ENCODE assay signal across 14 mouse cellular contexts in the genomic region with DNA sequence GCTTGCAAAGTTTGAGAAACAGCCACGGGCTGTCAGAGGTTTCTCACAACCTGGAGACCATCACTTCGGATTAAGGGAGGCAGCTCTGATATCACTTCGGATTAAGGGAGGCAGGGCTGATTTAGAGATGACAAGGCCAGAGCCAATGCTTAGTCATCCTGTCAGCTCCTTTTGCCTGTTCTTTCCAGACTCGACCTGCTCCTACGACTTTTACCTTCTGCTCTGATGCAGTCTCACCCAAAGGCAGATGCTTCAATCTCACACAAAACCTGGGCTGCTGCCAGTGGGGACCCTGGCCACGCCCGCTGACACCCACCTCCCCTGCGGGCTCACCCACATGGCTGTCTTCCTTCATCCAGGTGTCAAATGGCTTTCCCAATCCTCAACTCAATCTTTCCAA. TPM values are rescaled to one million over a fixed set of nuclear protein-coding genes. Genes with fewer than 3 reads are reported as not detected.
DNase-seq lines count a peak whose midpoint lies in the region; ATAC-seq and TF ChIP-seq lines count a peak whose summit lies in the region.
"Had no signal": no experiment of that assay in that cellular context is flagged by ENCODE, and none has a peak within 500 bp of the region (broad histone marks: within the 10 kb centered on the region; RNA-seq: fewer than 3 reads in every experiment).

No protein-coding gene starts in this region.

- DNase-seq in heart, adult 18-20 months = no peak
- DNase-seq in lung, postnatal 14 days = no peak
- DNase-seq in left cerebral cortex, adult 11 months (ENCODE audit: low spot score) = no peak
- DNase-seq in layer of hippocampus, adult 18-20 months (ENCODE audit: low spot score in 2 of 2) = no peak
- DNase-seq: cerebellum, adult 9-11 months; liver; thymus, postnatal 14 days had no signal

- no peak overlapping the region for H3K4me3 ChIP-seq in heart, embryonic 11.5 days (ENCODE audit: low read depth, low read length)
- no peak overlapping the region for H3K4me3 ChIP-seq in lung, embryonic 15.5 days
- H3K4me3 ChIP-seq in cortical plate, adult 2 months (ENCODE audit: insufficient read depth, low read length) = no peak overlapping the region
- H3K4me3 ChIP-seq in limb, embryonic 15.5 days = no peak overlapping the region
- H3K4me3 ChIP-seq: midbrain, embryonic 12.5 days had no signal

- H3K9ac ChIP-seq in heart, embryonic 11.5 days (ENCODE audit: low read depth, low read length) = 0 out of 2 replicates have a peak overlapping the region, but pooled peaks have one; percentile 34
- 0 out of 2 replicates have a peak overlapping the region, but pooled peaks have one; percentile 4 for H3K9ac ChIP-seq in lung, embryonic 15.5 days
- no peak overlapping the region for H3K9ac ChIP-seq in limb, embryonic 15.5 days
- H3K9ac ChIP-seq: midbrain, embryonic 12.5 days had no signal

- WGBS in heart, embryonic 11.5 days (ENCODE audit: insufficient replicate concordance) = 33% methylated on average over 8 of the region's 8 CpGs
- 38% methylated on average over 8 of the region's 8 CpGs for WGBS in lung, embryonic 15.5 days
- WGBS in limb, embryonic 15.5 days = 31% methylated on average over 8 of the region's 8 CpGs

- ATAC-seq in heart, embryonic 11.5 days (replicated peaks; ENCODE audit: insufficient number of reproducible peaks, low FRiP score, low TSS enrichment) = no peak
- ATAC-seq in lung, embryonic 15.5 days (ENCODE audit: borderline replicate concordance, extremely low read depth, low FRiP score, low TSS enrichment) = no peak
- no peak for ATAC-seq in limb, embryonic 15.5 days (ENCODE audit: insufficient number of reproducible peaks, low FRiP score, low TSS enrichment, low read depth)

- no peak for TF ChIP-seq CTCF in cortical plate, adult 2 months (IDR thresholded peaks at IDR 0.05; ENCODE audit: extremely low read depth, insufficient read depth, low read length)

- H3K4me1 ChIP-seq in heart, embryonic 11.5 days (ENCODE audit: control insufficient read depth, insufficient read depth, low read length) = peaks cover 49% of the 10 kb centered on the region
- peaks cover 61% of the 10 kb centered on the region for H3K4me1 ChIP-seq in lung, embryonic 15.5 days
- no peaks in the 10 kb centered on the region; the same call in 1 of the 2 replicates for H3K4me1 ChIP-seq in cortical plate, adult 2 months (ENCODE audit: control insufficient read depth, insufficient read depth, low read length)
- H3K4me1 ChIP-seq in limb, embryonic 15.5 days = peaks cover 58% of the 10 kb centered on the region

- H3K27me3 ChIP-seq in heart, embryonic 11.5 days (ENCODE audit: control insufficient read depth, insufficient read depth, low read length) = no peaks in the 10 kb centered on the region
- H3K27me3 ChIP-seq in lung, embryonic 15.5 days = no peaks in the 10 kb centered on the region
- no peaks in the 10 kb centered on the region for H3K27me3 ChIP-seq in limb, embryonic 15.5 days

- 0 out of 2 replicates have a peak overlapping the region, but pooled peaks have one; percentile 54 for H3K27ac ChIP-seq in heart, embryonic 11.5 days (ENCODE audit: low read depth, low read length)
- H3K27ac ChIP-seq in lung, embryonic 15.5 days = peak overlapping the region; percentile 94
- H3K27ac ChIP-seq in cortical plate, adult 2 months (ENCODE audit: insufficient read depth, low read length) = 0 out of 2 replicates have a peak overlapping the region, but pooled peaks have one; percentile 37
- H3K27ac ChIP-seq in limb, embryonic 15.5 days = peak overlapping the region; percentile 57; the same call in 1 of the 2 replicates

- H3K36me3 ChIP-seq in heart, embryonic 11.5 days (ENCODE audit: control insufficient read depth, insufficient read depth, low read length) = no peaks in the 10 kb centered on the region; the same call in 1 of the 2 replicates
- 0 out of 2 replicates have a peak, but pooled peaks cover under 1% of the 10 kb centered on the region for H3K36me3 ChIP-seq in lung, embryonic 15.5 days
- no peaks in the 10 kb centered on the region for H3K36me3 ChIP-seq in limb, embryonic 15.5 days
- H3K36me3 ChIP-seq: midbrain, embryonic 12.5 days had no signal

- H3K9me3 ChIP-seq in heart, embryonic 11.5 days (replicated peaks; ENCODE audit: control insufficient read depth, low read length) = no peaks in the 10 kb centered on the region
- H3K9me3 ChIP-seq in lung, embryonic 15.5 days = no peaks in the 10 kb centered on the region
- H3K9me3 ChIP-seq in limb, embryonic 15.5 days = no peaks in the 10 kb centered on the region
- H3K9me3 ChIP-seq: midbrain, embryonic 12.5 days had no signal

- no peak for TF ChIP-seq POLR2A in cortical plate, adult 2 months (IDR thresholded peaks at IDR 0.05; ENCODE audit: extremely low read depth, insufficient read depth, low read length)

- H3K4me2 ChIP-seq in heart, embryonic 11.5 days = no peak overlapping the region; the same call in 1 of the 2 replicates
- H3K4me2 ChIP-seq in lung, embryonic 15.5 days = no peak overlapping the region
- H3K4me2 ChIP-seq in limb, embryonic 15.5 days = no peak overlapping the region
- H3K4me2 ChIP-seq: midbrain, embryonic 12.5 days had no signal

RNA-seq across cellular contexts. Expression of a gene that starts 42.9 kb away (rescaled TPM):
- 64.5 TPM in 2 replicates for polyA plus RNA-seq in heart, embryonic 11.5 days (2014; fragmentation: Nextera tagmentation; extraction: Ambion mirVana)
- total RNA-seq in heart, adult 18-20 months (2021) = 1 to 10 TPM; 7.1 to 7.8 TPM
- polyA plus RNA-seq in lung, embryonic 15.5 days (2015; fragmentation: Nextera tagmentation; extraction: Ambion mirVana) = 1.1 and 1.8 TPM in 2 replicates
- polyA plus RNA-seq in cortical plate, adult 2 months (2012; rRNA removed) = not detected in 2 replicates
- 0.36 and 0.42 TPM in 2 replicates for polyA plus RNA-seq in limb, embryonic 15.5 days (2015; fragmentation: Nextera tagmentation; extraction: Ambion mirVana)
- total RNA-seq in layer of hippocampus, adult 18-20 months (2021) = not detected
- total RNA-seq: adrenal gland, postnatal 36 days; neutrophil, adult 5-6 weeks had no signal
- polyA plus RNA-seq: midbrain, embryonic 12.5 days had no signal

Comparison
In these comparisons a context has a peak if more than half of its experiments do, and no peak if none do; other contexts are left out.
1. H3K27ac ChIP-seq: peak in every context shown above with its lines; median percentile 94 in lung, embryonic 15.5 days; 57 in limb, embryonic 15.5 days; 54 in heart, embryonic 11.5 days; 37 in cortical plate, adult 2 months.
2. RNA of a gene that starts 42.9 kb away (polyA plus RNA-seq): 64.5 TPM in heart, embryonic 11.5 days; 1.1 to 1.8 TPM in lung, embryonic 15.5 days, 0.36 to 0.42 TPM in limb, embryonic 15.5 days and not detected in cortical plate, adult 2 months; every median in the first group is over 10 times any median in the second.